Mouse (Mus musculus): Measurements from ENCODE around the gene Jund.

DNA sequence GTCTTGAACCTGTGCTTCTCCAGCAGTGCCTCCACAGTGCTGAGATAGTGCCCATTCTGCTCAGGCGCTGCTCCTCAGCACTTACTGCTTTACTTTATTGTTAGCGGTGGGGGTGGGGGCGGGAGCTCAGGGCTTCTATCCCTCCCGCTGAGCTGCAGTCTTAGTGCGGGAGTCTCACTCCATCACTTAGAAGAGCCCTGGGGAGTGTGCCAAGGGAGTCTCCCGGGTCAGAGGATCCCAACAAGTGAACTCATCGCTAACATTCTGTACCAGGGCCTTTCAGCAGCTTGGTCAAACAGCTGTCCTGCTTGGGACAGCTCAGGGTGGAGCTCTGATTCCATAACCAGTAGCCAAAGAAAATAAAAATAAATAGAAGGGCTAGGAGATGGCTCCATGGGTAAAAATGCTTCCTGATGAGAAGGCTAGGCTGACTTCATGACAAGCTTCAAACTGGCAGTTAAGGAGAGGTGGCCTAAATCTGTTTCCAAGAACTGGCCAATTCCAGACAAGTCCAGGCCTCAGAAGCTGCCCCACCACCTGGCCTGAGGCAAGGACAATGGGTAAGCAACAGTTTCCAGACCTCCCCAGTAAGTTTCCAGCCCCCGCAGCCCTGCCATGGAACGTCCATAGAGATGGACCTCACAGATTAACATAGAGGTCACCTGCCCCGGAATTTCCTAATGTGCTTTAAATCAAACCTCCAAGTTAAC lies 27.0 kb upstream of the Jund start:
- TF ChIP-seq POLR2A (IDR thresholded peaks at IDR 0.05; ENCODE audit: borderline replicate concordance, low read depth, low read length) = no peak
- TF ChIP-seq CTCF (IDR thresholded peaks at IDR 0.05; ENCODE audit: low read depth, low read length) = no peak

Data from bone marrow macrophage, adult 2 months (primary cell).